Mouse (Mus musculus): ENCODE data around the gene Serpinh1.

The Serpinh1 gene

GRCm38 (mm10) chr7:99323321-99323700 lies 29.7 kb downstream of the Serpinh1 start:
- DNase-seq, result no peak

GRCm38 (mm10) chr7:99322691-99323320 lies 30.2 kb downstream of the Serpinh1 start:
- no peak for DNase-seq

- no peak for DNase-seq
Measured at GRCm38 (mm10) chr7:99320524-99320923, 32.5 kb downstream of the Serpinh1 start.

- DNase-seq, result no peak
Measured at GRCm38 (mm10) chr7:99317475-99317874, 35.6 kb downstream of the Serpinh1 start.

- DNase-seq, result no peak
Measured at GRCm38 (mm10) chr7:99316207-99316606, 36.8 kb downstream of the Serpinh1 start.

GRCm38 (mm10) chr7:99314565-99314964 lies 38.5 kb downstream of the Serpinh1 start:
- no peak for DNase-seq

GRCm38 (mm10) chr7:99313253-99313652 lies 39.8 kb downstream of the Serpinh1 start:
- no peak for DNase-seq

GRCm38 (mm10) chr7:99312671-99313143 lies 40.3 kb downstream of the Serpinh1 start:
- DNase-seq, result no peak

- DNase-seq, result no peak
Measured at GRCm38 (mm10) chr7:99312058-99312457, 41.0 kb downstream of the Serpinh1 start.

- DNase-seq, result no peak
Measured at GRCm38 (mm10) chr7:99311433-99311832, 41.6 kb downstream of the Serpinh1 start.

- no peak for DNase-seq
Measured at GRCm38 (mm10) chr7:99306640-99307039, 46.4 kb downstream of the Serpinh1 start.

GRCm38 (mm10) chr7:99305688-99306087 lies 47.4 kb downstream of the Serpinh1 start:
- no peak for DNase-seq

GRCm38 (mm10) chr7:99304949-99305372 lies 48.1 kb downstream of the Serpinh1 start:
- DNase-seq, result peak; percentile 85

GRCm38 (mm10) chr7:99304029-99304428 lies 49.0 kb downstream of the Serpinh1 start:
- DNase-seq, result no peak

- DNase-seq, result no peak
Measured at GRCm38 (mm10) chr7:99300650-99301175, 52.3 kb downstream of the Serpinh1 start.
